Mouse (Mus musculus): ENCODE measurements around the gene Col5a1. TPM values are rescaled to one million over a fixed set of nuclear protein-coding genes. Genes with fewer than 3 reads are reported as not detected.
A peak's percentile ranks its signal among the peaks of the same experiment; 100 is the strongest.

The Col5a1 gene
- polyA plus RNA-seq, 1 experiment, result 172 TPM

GRCm38 (mm10) chr2:27922053-27922452, 35.8 kb downstream of the Col5a1 start:
- Histone ChIP-seq H3K36me3 (ENCODE audit: control insufficient read depth, insufficient read depth) (peaks cover 23% of the 10 kb centered on the region), H3K27me3 (ENCODE audit: control insufficient read depth, insufficient read depth, insufficient read length) (no peaks in the 10 kb centered on the region), H3K4me3 (no peak overlapping the region), H3ac (ENCODE audit: control insufficient read depth, insufficient read length) (no peak overlapping the region), H3K4me2 (ENCODE audit: low read depth) (no peak overlapping the region), H3K79me2 (ENCODE audit: control insufficient read depth, insufficient read depth) (peaks cover 100% of the 10 kb centered on the region)
- no peak for TF ChIP-seq REST (IDR thresholded peaks at IDR 0.05; ENCODE audit: insufficient read depth, insufficient read length)

- Histone ChIP-seq H3K4me2 (ENCODE audit: low read depth) (no peak overlapping the region), H3K27me3 (ENCODE audit: control insufficient read depth, insufficient read depth, insufficient read length) (no peaks in the 10 kb centered on the region), H3K4me3 (no peak overlapping the region), H3ac (ENCODE audit: control insufficient read depth, insufficient read length) (no peak overlapping the region), H3K36me3 (ENCODE audit: control insufficient read depth, insufficient read depth) (peaks cover 36% of the 10 kb centered on the region), H3K79me2 (ENCODE audit: control insufficient read depth, insufficient read depth) (peaks cover 99% of the 10 kb centered on the region)
- TF ChIP-seq TCF12 (IDR thresholded peaks at IDR 0.05; ENCODE audit: insufficient read depth, poor library complexity, severe bottlenecking), result no peak
- no peak for TF ChIP-seq MYOG (IDR thresholded peaks at IDR 0.05; ENCODE audit: control insufficient read depth in 1 of 3, insufficient read depth in 1 of 3, insufficient read length in 2 of 3, low read depth in 2 of 3)
- peak; percentile 52 for TF ChIP-seq POLR2AphosphoS2 (IDR thresholded peaks at IDR 0.05; ENCODE audit: insufficient read length, low read depth)
Measured at GRCm38 (mm10) chr2:27923718-27924117, 37.5 kb downstream of the Col5a1 start.

DNA sequence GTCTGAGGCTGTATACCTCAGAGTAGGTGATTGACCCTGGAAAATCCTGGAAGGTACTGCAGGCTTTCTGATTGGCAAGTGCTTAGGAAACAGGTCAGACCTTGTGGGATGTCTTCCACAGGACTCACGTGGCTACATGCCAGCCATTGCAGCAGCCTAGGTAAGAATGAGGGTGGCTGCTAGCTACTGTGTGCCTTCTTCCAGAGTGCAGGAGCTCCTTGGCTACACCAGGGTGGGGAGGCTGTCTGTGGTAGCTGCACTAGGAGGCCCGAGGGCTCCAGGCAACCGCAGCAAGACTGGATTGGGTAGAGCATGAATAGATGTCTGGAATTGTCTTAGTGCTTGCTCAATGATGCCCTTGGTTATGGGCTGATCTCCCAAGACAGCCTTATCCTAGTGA, 38.2 kb downstream of the Col5a1 start:
- TF ChIP-seq E2F4 (IDR thresholded peaks at IDR 0.05; ENCODE audit: insufficient read depth), result no peak
- peak; percentile 52 for TF ChIP-seq POLR2AphosphoS2 (IDR thresholded peaks at IDR 0.05; ENCODE audit: insufficient read length, low read depth)
- no peak for TF ChIP-seq MYOG (IDR thresholded peaks at IDR 0.05; ENCODE audit: control insufficient read depth in 1 of 3, insufficient read depth in 1 of 3, insufficient read length in 2 of 3, low read depth in 2 of 3)
- TF ChIP-seq TCF3 (IDR thresholded peaks at IDR 0.05; ENCODE audit: insufficient read length, low read depth), result no peak
- TF ChIP-seq USF1 (IDR thresholded peaks at IDR 0.05; ENCODE audit: low read depth), result no peak
- TF ChIP-seq MYOD1 (IDR thresholded peaks at IDR 0.05; ENCODE audit: control insufficient read depth in 1 of 3, insufficient read length in 2 of 3, low read depth in 2 of 3), result no peak
- TF ChIP-seq TCF12 (IDR thresholded peaks at IDR 0.05; ENCODE audit: insufficient read depth, poor library complexity, severe bottlenecking), result no peak
- TF ChIP-seq POLR2A (IDR thresholded peaks at IDR 0.05; ENCODE audit: insufficient read length, low read depth), result peak; percentile 2
- no peak for TF ChIP-seq REST (IDR thresholded peaks at IDR 0.05; ENCODE audit: insufficient read depth, insufficient read length)
- no peak for TF ChIP-seq CEBPB (IDR thresholded peaks at IDR 0.05; ENCODE audit: insufficient read depth, poor library complexity, severe bottlenecking)
- no peak for TF ChIP-seq MAX (IDR thresholded peaks at IDR 0.05; ENCODE audit: low read depth)
- peaks cover 42% of the 10 kb centered on the region for H3K36me3 ChIP-seq (ENCODE audit: control insufficient read depth, insufficient read depth)

DNA sequence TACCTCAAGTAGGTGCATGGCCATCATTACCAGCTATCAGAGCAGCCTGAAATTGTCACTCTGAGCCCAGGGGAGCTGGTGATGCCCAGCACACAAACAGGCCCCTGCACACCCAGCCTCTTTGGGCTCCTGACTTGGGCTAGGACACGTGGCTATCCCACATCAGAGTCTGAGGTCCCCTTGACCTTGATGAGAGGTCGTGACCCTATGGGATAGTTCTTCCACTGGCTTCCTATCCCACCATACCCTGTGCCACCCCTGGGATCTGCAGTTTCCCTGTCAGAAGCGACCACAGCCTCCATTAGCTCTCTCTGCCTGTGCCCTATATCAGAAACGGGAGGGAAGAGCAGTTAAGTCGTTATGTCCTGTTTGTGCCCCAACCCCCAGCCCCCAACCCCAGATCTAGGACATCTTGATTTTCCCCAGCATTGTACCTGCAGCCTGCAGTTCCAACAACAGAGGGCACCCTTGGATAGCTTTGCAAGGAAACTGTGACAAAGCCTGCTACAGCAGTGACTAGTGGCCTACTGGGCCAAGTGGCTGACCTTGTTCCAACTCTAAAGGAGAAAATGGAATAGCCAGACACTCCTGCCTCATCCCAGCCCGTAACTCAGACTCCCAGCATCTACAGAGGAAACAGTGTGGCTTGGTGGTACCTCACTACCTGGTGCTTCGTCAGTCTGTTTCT, 40.4 kb downstream of the Col5a1 start:
- Histone ChIP-seq H3K4me2 (ENCODE audit: low read depth) (no peak overlapping the region), H3K79me2 (ENCODE audit: control insufficient read depth, insufficient read depth) (peaks cover 97% of the 10 kb centered on the region), H3K4me3 (no peak overlapping the region), H3K27me3 (ENCODE audit: control insufficient read depth, insufficient read depth, insufficient read length) (no peaks in the 10 kb centered on the region), H3ac (ENCODE audit: control insufficient read depth, insufficient read length) (no peak overlapping the region), H3K36me3 (ENCODE audit: control insufficient read depth, insufficient read depth) (peaks cover 52% of the 10 kb centered on the region)
- TF ChIP-seq REST (IDR thresholded peaks at IDR 0.05; ENCODE audit: insufficient read depth, insufficient read length), result no peak
- TF ChIP-seq POLR2A (IDR thresholded peaks at IDR 0.05; ENCODE audit: insufficient read length, low read depth), result no peak
- no peak for TF ChIP-seq CEBPB (IDR thresholded peaks at IDR 0.05; ENCODE audit: insufficient read depth, poor library complexity, severe bottlenecking)
- no peak for TF ChIP-seq TCF3 (IDR thresholded peaks at IDR 0.05; ENCODE audit: insufficient read length, low read depth)

More for the DNA sequence above, 38.2 kb downstream of the Col5a1 start:
- peaks cover 99% of the 10 kb centered on the region for H3K79me2 ChIP-seq (ENCODE audit: control insufficient read depth, insufficient read depth)
- H3K27me3 ChIP-seq (ENCODE audit: control insufficient read depth, insufficient read depth, insufficient read length), result no peaks in the 10 kb centered on the region
- H3K4me3 ChIP-seq, result no peak overlapping the region
- H3K4me2 ChIP-seq (ENCODE audit: low read depth), result no peak overlapping the region
- H3ac ChIP-seq (ENCODE audit: control insufficient read depth, insufficient read length), result no peak overlapping the region

DNA sequence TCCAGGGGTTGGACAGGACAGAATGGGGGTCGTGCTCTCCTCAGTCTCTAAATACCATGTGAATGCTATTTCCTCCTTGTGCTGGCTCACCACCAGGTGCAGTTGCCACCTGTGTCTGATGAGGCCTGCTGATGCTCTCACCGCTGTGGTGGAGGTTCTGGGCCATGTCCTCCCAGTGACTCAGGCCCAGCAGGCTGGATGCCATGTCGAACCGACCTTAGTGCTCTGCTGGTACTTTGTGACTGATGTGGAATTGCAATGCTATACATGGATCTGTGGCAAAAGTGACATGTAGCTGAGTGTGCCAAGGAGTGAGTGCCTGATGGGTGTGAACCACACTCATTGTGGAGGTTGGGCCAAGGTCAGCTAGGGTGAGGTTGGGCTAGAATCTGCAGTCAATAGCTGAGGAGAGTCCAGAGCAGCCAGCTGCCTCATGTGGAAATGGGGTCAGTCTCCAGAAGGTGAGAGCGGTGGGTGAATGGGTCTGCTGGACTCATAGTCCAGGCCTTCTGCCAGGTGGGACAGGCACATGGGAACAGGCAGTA, 44.3 kb downstream of the Col5a1 start:
- Histone ChIP-seq H3ac (ENCODE audit: control insufficient read depth, insufficient read length) (no peak overlapping the region), H3K79me2 (ENCODE audit: control insufficient read depth, insufficient read depth) (peaks cover 86% of the 10 kb centered on the region), H3K4me3 (no peak overlapping the region), H3K4me2 (ENCODE audit: low read depth) (no peak overlapping the region), H3K27me3 (ENCODE audit: control insufficient read depth, insufficient read depth, insufficient read length) (no peaks in the 10 kb centered on the region), H3K36me3 (ENCODE audit: control insufficient read depth, insufficient read depth) (peaks cover 45% of the 10 kb centered on the region)
- no peak for TF ChIP-seq MYOG (IDR thresholded peaks at IDR 0.05; ENCODE audit: control insufficient read depth in 1 of 3, insufficient read depth in 1 of 3, insufficient read length in 2 of 3, low read depth in 2 of 3)
- no peak for TF ChIP-seq USF1 (IDR thresholded peaks at IDR 0.05; ENCODE audit: low read depth)
- no peak for TF ChIP-seq CEBPB (IDR thresholded peaks at IDR 0.05; ENCODE audit: insufficient read depth, poor library complexity, severe bottlenecking)
- no peak for TF ChIP-seq POLR2A (IDR thresholded peaks at IDR 0.05; ENCODE audit: insufficient read length, low read depth)
- no peak for TF ChIP-seq POLR2AphosphoS2 (IDR thresholded peaks at IDR 0.05; ENCODE audit: insufficient read length, low read depth)
- no peak for TF ChIP-seq SRF (IDR thresholded peaks at IDR 0.05; ENCODE audit: control insufficient read depth, insufficient read length, low read depth)
- no peak for TF ChIP-seq TCF3 (IDR thresholded peaks at IDR 0.05; ENCODE audit: insufficient read length, low read depth)
- no peak for TF ChIP-seq REST (IDR thresholded peaks at IDR 0.05; ENCODE audit: insufficient read depth, insufficient read length)
- no peak for TF ChIP-seq E2F4 (IDR thresholded peaks at IDR 0.05; ENCODE audit: insufficient read depth)
- TF ChIP-seq MAX (IDR thresholded peaks at IDR 0.05; ENCODE audit: low read depth), result no peak
- no peak for TF ChIP-seq TCF12 (IDR thresholded peaks at IDR 0.05; ENCODE audit: insufficient read depth, poor library complexity, severe bottlenecking)
- no peak for TF ChIP-seq MYOD1 (IDR thresholded peaks at IDR 0.05; ENCODE audit: control insufficient read depth in 1 of 3, insufficient read length in 2 of 3, low read depth in 2 of 3)

Data from myocyte (in vitro differentiated cells).